Mouse (Mus musculus) G1E (cell line): ENCODE measurements at regions not wholly inside any gene's neighbourhood (a gene's known extent, or its start where the extent isn't known, plus 50 kb on each side); places are given as distances from the start of the nearest gene placed in this dataset.
"Not testable (repeated sequence)": the region's sequence is repeated elsewhere in the genome, so short reads cannot be mapped to it uniquely, and the experiment has no call there.

ENCODE experiments used
- CTCF ChIP-seq: IDR thresholded peaks from 2 replicates; pipeline ENCODE4 v1.5.1; 2012; ENCODE audit warnings: low read depth, low read length, inconsistent platforms, mixed read lengths
- GATA1 ChIP-seq: IDR thresholded peaks from 2 replicates; pipeline ENCODE4 v1.6.1; 2012; ENCODE audit warnings: borderline replicate concordance, low read length, inconsistent platforms, mixed read lengths
- TAL1 ChIP-seq: conservative IDR thresholded peaks from 2 replicates; pipeline ENCODE4 v1.6.1; 2012; ENCODE audit warnings: low read depth, low read length, inconsistent platforms, mixed read lengths

- not testable (repeated sequence) for TF ChIP-seq GATA1, CTCF, TAL1
These were observed 127.4 kb upstream of the Zfp386 start for GRCm38 (mm10) chr12:115920119-115920518.
